Mouse (Mus musculus): ENCODE measurements at regions not wholly inside any gene's neighbourhood (a gene's known extent, or its start where the extent isn't known, plus 50 kb on each side); places are given as distances from the start of the nearest gene placed in this dataset.

- TF ChIP-seq SMC3 (IDR thresholded peaks at IDR 0.05; ENCODE audit: low read depth, low read length), result no peak
- no peak for TF ChIP-seq EP300 (IDR thresholded peaks at IDR 0.05; ENCODE audit: low read depth in 1 of 2, low read length in 2 of 2)
- TF ChIP-seq USF1 (IDR thresholded peaks at IDR 0.05; ENCODE audit: low read depth, low read length), result no peak
- no peak for TF ChIP-seq MAX (IDR thresholded peaks at IDR 0.05; ENCODE audit: low read length)
- no peak for TF ChIP-seq CTCF (IDR thresholded peaks at IDR 0.05 in 2 of 3, conservative IDR thresholded peaks at IDR 0.05 in 1 of 3; ENCODE audit: control insufficient read depth in 1 of 3, insufficient read depth in 1 of 3, low read depth in 2 of 3, low read length in 3 of 3, poor library complexity in 1 of 3, severe bottlenecking in 1 of 3)
- no peak for TF ChIP-seq POLR2A (IDR thresholded peaks at IDR 0.05; ENCODE audit: control insufficient read depth in 1 of 2, insufficient read depth in 1 of 2, low read depth in 1 of 2, low read length in 2 of 2, poor library complexity in 1 of 2)
These were observed 852.2 kb upstream of the Lcorl start for GRCm38 (mm10) chr5:46709596-46709995.
